Mouse (Mus musculus) testis, adult 2 months (tissue): Measurements from ENCODE around the gene Dpep1. TPM values are rescaled to one million over a fixed set of nuclear protein-coding genes. Genes with fewer than 3 reads are reported as not detected.

ENCODE experiments used
- H3K27ac ChIP-seq: fragments of 200-500 bp; 2 replicates; pipeline ENCODE4 v1.5.1; 2012; ENCODE audit warnings: low read depth, low read length; ENCODE audit not compliant: control insufficient read depth, insufficient read depth
- H3K27me3 ChIP-seq: fragments of 200-500 bp; 2 replicates; pipeline ENCODE4 v1.6.1; 2012; ENCODE audit warnings: mild to moderate bottlenecking, low read length, moderate library complexity; ENCODE audit not compliant: control insufficient read depth, insufficient read depth
- H3K36me3 ChIP-seq: fragments of 200-500 bp; 2 replicates; pipeline ENCODE4 v1.6.1; 2012; ENCODE audit warnings: mild to moderate bottlenecking, low read length; ENCODE audit not compliant: control insufficient read depth, insufficient read depth
- H3K4me1 ChIP-seq: fragments of 200-500 bp; 2 replicates; pipeline ENCODE4 v1.6.1; 2012; ENCODE audit warnings: low read length; ENCODE audit not compliant: control insufficient read depth, insufficient read depth
- H3K4me3 ChIP-seq: fragments of 200-500 bp; 2 replicates; pipeline ENCODE4 v1.5.1; 2012; ENCODE audit warnings: low read depth, mild to moderate bottlenecking, low read length, moderate library complexity, mixed read lengths; ENCODE audit not compliant: control insufficient read depth
- CTCF ChIP-seq: fragments of 200-500 bp; IDR thresholded peaks from 2 replicates; pipeline ENCODE4 v1.5.1; 2012; ENCODE audit warnings: low read depth, mild to moderate bottlenecking, inconsistent platforms, low read length, moderate library complexity; ENCODE audit not compliant: control insufficient read depth, insufficient read depth, insufficient replicate concordance
- POLR2A ChIP-seq: fragments of 200-500 bp; IDR thresholded peaks from 2 replicates; pipeline ENCODE4 v1.6.1; 2012; ENCODE audit warnings: low read depth, mild to moderate bottlenecking, inconsistent platforms, low read length, moderate library complexity; ENCODE audit not compliant: control insufficient read depth
- polyA plus RNA-seq: library from polyadenylated mRNA; depleted of rRNA; stranded (reverse); fragments of >200 nt; gene quantifications from 2 replicates; pipeline ENCODE4 v1.2.3, GENCODE M21; 2012; rRNA removed

Dpep1 gene
- 9.6 and 10.5 TPM in 2 replicates for polyA plus RNA-seq

DNA sequence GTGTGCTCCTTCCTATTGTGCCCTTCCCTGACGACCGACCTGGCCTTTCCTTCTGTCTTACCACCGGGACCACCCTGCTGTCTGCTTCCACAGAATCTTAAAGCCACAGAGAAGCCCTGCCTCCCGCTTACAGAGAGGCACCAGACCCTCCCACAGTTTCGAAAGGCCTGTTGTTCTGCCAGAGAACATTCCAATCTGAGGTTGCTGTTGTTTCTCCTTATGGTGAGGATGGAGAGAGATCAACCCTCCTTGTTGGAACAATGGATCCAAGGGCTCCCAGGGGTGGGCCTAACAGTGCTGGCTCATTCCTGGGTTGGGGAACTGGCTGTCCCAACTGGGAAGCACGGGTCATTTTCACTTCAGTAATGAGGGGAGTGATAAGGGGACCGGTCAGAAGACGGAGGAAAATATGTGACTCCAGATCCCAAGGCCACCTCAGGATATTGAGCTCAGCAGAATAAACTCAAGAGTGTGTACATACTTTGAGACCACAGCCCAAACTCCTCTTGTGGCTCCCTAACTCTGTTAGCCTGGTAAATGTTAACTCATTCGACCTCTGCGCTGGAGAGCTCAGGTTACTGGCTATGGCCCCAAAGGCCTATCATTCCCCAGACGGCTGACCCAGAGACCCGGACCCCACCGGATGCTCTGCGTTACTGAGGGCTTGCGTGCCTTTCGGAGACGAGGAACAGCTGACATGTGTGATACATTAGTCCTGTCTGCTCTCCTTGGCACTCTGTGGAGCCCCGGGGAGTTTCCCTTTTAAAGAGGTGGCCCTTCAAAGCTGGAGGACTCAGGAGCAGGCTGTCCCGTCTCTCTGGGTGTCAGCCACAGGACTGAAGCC lies at the start of gene Dpep1:
Dpep1 (plus strand) TSS at position 677 of the 844 bp plus-strand sequence.
- no peak for TF ChIP-seq POLR2A
- peak within 1 kb of the TSS; percentile 16 for H3K4me3 ChIP-seq
- H3K27me3 ChIP-seq, result no peaks in the 10 kb centered on the region
- H3K27ac ChIP-seq, result peak within 1 kb of the TSS; percentile 51
- H3K4me1 ChIP-seq, result peaks cover 5% of the 10 kb centered on the region
- H3K36me3 ChIP-seq, result no peaks in the 10 kb centered on the region

DNA sequence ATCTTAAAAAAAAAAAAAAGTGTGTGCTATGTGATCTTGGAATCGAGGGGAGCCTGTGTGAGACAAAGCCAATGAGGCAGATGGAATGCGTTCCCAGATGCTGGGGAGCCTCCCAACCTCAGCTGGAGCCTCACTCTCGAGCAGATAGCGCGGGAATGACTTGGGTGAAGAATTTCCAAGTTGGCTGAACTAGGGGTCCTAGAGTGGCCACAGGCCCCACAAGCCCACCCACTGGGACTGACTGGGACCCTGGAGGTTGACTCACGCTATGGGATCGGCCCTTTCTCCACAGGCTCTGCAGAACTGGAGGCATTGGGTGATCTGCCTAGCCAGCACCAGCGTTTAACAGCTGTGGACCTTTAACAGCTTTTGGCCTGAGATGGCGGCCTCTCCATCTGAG lies 49.8 kb upstream of the Dpep1 start:
- Histone ChIP-seq H3K4me3 (peak overlapping the region; percentile 73), H3K27ac (no peak overlapping the region), H3K27me3 (no peaks in the 10 kb centered on the region), H3K4me1 (peaks cover 15% of the 10 kb centered on the region), H3K36me3 (no peaks in the 10 kb centered on the region)
- TF ChIP-seq POLR2A (no peak), CTCF (no peak)

DNA sequence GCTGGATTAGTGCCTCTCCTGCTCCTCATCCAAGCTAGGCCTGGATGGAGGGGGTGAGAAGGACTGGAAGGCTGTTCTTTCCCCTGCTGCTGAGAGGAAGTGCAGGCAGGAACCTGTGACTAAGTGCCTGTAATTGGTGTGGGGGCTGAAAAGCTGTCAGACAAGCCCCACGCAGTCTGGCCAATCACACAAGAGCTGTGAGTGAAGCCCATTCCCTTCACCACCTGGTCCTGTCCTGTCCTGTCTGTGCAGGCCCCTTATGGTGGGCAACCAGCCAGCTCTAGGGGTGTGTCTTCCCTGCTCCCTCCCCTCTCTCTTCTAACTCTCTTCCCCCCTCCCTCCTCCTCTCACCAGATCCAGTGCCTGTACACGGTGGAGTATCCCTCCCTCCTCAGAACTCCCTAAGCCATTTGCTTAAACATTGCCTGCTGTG lies 48.4 kb upstream of the Dpep1 start:
- TF ChIP-seq CTCF (no peak), POLR2A (no peak)
- Histone ChIP-seq H3K36me3 (no peaks in the 10 kb centered on the region), H3K27me3 (no peaks in the 10 kb centered on the region), H3K27ac (no peak overlapping the region), H3K4me1 (peaks cover 18% of the 10 kb centered on the region), H3K4me3 (peak overlapping the region; percentile 3; the same call in 1 of the 2 replicates)

DNA sequence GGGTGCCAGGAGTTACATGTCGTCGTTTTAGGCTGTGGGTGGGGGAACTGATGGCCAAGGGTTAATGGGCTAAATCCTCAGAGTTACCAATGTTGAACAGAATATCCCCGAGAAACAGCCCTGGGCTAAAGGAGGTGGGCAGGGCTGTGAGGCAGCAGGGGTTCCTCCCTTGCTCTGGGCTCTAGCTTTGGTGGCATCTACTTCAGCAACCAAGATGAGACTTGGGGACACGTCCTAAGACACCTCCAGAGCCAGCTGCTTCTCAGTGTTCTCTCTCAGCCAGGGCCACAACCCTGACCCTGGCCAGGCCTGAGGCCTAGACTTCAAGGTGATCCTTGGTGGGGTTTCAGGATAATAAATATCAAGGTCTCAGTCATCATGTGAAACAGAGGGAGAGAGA lies 47.3 kb upstream of the Dpep1 start:
- Histone ChIP-seq H3K4me3 (no peak overlapping the region), H3K4me1 (peaks cover 17% of the 10 kb centered on the region), H3K27ac (no peak overlapping the region), H3K36me3 (no peaks in the 10 kb centered on the region), H3K27me3 (no peaks in the 10 kb centered on the region)
- TF ChIP-seq POLR2A, result no peak
- no peak for TF ChIP-seq CTCF

DNA sequence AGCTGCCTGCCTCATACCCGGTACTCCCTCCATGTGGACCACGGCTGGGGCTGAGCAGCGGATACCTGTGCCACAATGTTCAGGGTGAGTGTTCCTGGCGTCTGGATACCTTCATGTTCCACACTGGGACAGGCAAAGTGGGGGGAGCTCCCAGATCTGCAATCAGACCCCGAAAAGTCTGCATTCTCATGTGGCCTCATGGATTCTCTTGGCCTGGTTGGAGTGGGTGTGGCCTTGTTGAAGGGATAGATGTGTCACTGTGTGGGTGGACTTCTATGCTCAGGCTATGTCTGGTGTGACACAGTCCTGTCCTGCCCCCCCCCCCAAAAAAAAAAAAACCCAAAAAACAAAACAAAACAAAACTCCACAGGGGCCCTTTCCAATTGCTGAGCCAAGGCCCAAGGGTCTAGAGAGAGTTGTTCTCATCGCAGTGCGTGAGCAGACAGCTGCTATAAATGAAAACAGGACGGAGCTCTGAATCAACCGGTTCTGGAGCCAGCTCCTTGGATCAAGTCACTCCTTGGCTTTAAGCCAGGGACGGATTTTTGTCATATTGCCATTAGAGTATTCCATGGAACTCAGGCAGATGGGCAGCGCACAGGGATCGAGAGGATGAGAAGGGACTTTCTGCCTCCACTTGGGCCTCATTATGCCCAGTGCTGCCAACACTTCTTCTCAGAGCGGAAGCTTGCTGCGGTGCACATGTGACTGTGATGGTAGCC lies 44.1 kb upstream of the Dpep1 start:
- H3K4me3 ChIP-seq, result no peak overlapping the region
- H3K27ac ChIP-seq, result peak overlapping the region; percentile 54
- no peaks in the 10 kb centered on the region for H3K36me3 ChIP-seq
- H3K27me3 ChIP-seq, result no peaks in the 10 kb centered on the region
- peaks cover 3% of the 10 kb centered on the region; the same call in 1 of the 2 replicates for H3K4me1 ChIP-seq
- TF ChIP-seq POLR2A (no peak), CTCF (no peak)

DNA sequence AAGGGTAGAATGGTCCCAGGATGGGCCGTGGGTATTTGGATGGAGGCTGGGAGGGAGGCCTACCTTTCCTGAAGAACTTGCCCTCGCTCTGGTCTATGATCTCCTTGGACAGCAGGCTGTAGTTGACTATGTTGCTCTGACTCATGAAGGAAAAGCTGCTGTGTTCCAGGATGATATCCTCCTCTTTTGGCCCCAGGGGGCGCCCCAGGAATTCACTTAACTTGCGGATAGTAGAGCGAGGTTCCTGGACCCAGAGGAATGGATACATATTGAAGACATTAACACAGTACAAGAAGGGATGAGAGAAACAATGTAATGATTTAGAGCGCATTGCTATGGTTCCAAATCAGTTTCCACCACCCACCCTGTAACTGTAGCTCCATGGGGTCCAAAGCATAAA lies 40.8 kb upstream of the Dpep1 start:
- Histone ChIP-seq H3K27me3 (no peaks in the 10 kb centered on the region), H3K4me1 (peaks cover 16% of the 10 kb centered on the region), H3K27ac (no peak overlapping the region), H3K36me3 (no peaks in the 10 kb centered on the region), H3K4me3 (no peak overlapping the region)
- TF ChIP-seq CTCF (no peak), POLR2A (no peak)

DNA sequence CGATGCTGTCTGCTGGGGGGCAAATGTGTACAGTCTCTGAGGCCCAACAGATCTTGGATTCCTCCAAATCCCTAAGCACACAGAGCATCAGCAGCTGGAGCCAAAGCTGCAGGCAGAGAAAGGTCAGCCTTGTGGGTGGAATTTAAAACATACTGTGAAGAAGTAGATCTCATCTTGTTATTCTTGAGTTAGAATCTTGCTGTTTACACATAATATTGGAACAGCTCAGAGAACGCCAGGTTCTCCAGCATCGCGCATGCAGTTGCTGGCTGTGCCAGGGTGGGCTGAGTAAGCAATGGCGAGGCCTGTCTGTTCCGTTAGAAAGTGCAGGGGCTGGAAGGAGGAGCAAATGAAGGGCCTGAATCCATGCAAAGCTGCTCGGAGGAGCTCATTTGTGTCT lies 39.7 kb upstream of the Dpep1 start:
- no peak for TF ChIP-seq CTCF
- TF ChIP-seq POLR2A, result no peak
- no peaks in the 10 kb centered on the region for H3K36me3 ChIP-seq
- 0 out of 2 replicates have a peak overlapping the region, but pooled peaks have one; percentile 16 for H3K27ac ChIP-seq
- H3K4me3 ChIP-seq, result no peak overlapping the region
- peaks cover 16% of the 10 kb centered on the region for H3K4me1 ChIP-seq
- H3K27me3 ChIP-seq, result no peaks in the 10 kb centered on the region
